Mouse (Mus musculus) right cerebral cortex, adult 18-20 months (tissue): ENCODE measurements at regions not wholly inside any gene's neighbourhood (a gene's known extent, or its start where the extent isn't known, plus 50 kb on each side); places are given as distances from the start of the nearest gene placed in this dataset.
A peak's percentile ranks its signal among the peaks of the same experiment; 100 is the strongest.
"Not testable (repeated sequence)": the region's sequence is repeated elsewhere in the genome, so short reads cannot be mapped to it uniquely, and the experiment has no call there.

Experiments used
- DNase-seq: peaks from one replicate; pipeline ENCODE4 v3.0.0; 2022; ENCODE audit warnings: mixed read lengths

DNA sequence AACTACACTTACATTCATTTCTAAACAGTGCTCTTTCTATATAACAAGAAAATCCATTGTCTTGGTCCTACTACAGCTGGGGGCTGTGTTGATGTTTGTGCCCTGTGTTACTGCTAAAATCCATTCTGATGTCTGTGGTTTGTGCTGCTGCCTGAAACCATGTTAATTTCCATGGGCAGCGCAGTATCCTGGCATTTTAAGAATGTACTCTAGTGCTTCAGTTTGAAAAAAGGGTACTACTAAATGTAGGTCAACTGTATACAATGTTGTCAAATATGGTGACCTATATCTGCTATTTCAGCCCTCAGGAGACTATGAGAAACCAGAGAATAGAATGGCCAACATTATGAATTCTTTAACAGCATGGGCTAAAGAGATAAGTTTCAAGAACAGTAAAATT lies 1052.2 kb downstream of the Hace1 start:
- DNase-seq: no peak

DNA sequence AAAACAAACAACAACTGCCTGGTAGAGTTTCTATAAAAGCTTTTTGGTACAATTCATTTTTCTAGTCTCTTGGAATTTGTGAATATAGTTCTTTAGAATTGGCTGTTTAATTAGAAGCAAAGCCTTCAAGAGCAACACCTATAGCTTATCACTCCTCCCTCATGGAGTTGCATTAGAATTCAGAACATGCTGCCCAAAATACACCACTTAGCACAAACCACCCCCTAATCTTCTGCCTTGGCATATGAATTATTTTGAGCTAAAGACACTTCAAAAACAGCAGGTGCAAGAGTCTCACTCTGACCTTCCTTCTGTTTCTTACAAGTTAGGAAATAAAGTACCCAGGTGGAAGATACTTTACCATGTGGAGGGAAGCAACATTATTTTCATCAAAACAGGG lies 1085.4 kb downstream of the Hace1 start:
- peak; percentile 9 for DNase-seq

DNA sequence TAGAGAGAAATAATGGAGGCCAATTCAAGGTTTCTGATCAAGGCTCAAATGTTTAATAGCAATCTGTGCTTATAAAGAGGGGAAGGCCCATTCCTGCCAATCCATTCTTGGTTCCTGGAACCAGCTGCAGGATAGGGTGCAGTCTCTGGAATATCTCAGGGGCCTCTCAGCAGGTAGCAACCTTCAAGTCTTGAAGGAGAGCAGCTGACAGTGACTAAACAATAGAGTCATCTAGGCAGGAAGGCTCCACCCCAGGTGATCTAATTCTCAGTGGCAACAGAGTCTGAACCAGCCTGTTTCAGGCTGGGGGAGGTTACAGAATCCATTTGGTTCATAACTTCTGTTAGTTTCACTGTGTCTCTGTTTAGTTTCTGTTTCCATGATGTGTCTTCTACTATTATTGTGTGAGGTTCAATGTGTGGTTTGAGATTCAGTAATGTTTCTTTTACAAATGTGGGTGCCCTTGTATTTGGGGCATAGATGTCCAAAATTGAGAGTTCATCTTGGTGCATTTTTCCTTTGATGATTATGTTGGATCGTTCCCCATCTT lies 1112.3 kb downstream of the Hace1 start:
- DNase-seq: not testable (repeated sequence)

DNA sequence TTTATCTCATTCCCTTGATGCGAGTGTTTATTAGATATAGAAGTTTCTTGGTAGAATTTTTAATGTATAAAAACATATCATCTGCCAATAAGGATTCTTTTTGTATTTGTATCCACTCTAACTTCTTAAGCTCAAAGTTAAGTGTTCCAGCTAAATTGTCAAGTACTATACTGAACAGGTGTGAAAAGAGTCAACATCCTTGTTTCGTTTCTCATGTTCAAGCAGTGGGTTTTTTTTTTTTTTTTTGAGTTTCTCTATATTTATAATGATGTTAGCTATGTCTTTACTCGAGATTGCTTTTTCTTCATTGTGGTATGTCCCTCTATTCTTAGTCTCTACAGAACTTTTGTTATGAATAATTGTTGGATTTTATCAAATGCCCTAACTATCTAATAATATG lies 1115.0 kb downstream of the Hace1 start:
- DNase-seq: no peak

DNA sequence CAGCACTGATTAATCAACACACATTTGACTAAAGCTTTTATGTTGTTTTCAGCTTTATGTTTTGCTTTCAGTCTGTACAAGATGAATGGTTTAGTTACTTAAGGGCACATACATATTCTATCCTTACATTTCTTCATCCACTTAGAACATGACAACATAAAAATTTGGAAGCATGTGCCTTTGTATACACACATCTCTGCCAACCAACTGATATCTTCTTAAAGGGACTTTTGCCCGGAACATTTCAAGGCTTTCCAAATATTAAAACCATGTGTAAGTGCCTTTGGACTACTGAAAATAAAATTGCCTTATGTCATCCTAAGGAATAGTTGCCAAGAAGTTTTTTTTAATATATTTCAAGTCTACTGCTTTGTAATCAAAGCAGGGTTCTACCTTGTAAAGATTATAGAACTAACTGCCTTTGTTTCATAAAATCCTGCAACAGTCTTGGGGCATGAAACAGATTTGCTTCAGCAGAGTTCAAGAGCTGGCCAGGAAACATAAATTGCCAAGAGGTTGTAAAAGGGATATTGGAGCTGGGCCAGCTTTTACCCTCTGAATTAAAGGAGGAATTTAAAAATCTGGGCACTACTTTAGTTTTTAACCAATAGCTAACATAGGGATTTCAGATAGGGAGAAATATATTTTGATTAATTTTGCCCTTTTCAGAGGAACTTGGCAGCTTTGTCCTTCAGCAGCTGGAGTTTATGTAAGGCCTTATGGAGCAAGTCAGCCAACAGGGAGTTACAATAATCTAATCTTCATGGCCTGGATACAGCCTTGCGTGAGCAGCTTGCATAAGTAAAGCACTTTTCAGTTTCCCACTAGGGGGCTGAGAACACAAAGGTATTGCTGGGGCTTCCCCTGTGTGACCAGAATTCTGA lies 1120.0 kb downstream of the Hace1 start:
- no peak for DNase-seq

DNA sequence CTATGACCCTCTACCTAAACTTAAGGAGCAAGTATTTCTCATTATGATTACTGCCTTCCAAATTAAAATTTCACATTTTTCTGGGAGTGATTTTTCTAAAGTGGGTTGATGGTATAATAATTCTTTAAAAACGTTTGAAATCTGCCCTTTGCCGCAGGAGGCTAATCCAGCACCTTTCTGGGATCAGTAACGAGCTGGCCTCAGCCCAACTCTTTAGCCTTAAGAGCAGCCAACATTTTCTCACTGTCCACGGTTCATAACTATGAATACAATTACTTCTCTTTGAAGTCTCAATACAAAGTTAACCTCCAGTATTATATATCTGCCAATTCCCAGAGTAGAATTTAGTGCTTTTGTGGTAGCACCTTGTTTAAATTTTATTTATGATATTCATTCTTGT lies 1123.6 kb downstream of the Hace1 start:
- DNase-seq: no peak

DNA sequence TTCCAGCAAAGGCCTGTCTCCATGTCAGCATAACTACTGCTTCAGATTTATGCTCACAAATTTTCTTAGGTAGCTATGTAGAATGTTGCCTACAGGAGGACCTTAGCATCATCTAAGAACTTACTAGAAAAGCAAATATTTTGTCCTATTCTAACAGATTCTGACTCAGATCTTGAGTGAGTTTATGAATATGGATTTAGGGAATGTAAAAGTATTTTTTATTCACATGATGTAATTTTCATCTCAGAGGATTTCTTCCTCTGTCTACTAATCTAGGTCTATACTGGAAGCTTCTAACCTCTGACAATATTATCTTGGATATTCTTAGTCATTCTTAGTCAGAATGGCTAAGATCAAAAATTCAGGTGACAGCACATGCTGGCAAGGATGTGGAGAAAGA lies 1130.4 kb downstream of the Hace1 start:
- DNase-seq: not testable (repeated sequence)

DNA sequence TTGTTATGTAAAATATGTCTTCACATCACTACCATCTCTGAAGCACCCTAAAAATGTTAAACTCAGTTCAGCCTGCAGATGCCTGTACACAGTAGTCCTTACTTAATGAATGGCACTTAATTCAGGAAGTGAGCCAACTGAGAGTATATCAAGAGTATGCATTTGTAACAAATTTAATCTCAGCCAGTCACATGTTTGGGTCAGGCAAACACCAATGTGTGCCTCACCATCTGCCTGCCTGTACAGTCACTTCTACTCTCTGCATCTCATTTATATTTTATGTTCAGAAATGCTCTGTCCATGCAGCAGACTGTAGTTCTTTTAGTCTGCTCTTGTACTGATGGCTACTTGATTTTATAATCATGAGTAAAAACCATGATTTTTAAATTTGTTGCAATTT lies 1135.1 kb downstream of the Hace1 start:
- DNase-seq: no peak

DNA sequence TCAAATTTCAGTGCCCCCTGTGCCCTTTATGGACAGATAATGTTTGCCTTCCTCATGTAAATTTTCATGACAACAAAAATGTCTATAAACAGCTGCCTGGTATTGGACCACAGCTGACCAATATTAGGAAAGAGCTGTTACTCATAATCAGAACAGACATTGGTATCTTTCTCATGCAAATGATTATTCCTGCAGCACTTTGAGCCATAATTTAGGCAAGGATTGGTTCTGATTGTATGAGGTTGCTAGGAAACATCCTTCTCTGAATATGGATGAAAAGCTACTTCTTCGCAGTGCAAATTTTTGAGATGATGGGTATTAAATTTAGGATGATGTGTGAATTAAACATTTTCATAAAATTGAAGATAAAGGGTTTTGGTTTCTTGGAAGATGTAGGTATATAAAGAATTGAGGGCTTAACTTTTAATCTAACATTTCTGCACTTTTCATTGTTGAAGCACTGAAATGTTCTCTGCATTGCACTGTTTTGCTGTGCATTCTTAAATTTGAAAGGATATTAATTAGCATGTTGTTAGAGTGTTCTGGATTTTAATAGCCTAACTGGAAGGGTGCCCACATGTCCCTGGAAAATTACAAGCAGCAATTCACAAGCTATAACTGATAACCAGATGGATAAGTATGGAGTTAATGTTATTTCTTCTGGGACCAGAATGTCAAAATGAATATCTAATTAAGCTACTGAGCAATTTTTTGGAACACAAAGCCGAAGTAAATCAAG lies 1140.9 kb downstream of the Hace1 start:
- no peak for DNase-seq

DNA sequence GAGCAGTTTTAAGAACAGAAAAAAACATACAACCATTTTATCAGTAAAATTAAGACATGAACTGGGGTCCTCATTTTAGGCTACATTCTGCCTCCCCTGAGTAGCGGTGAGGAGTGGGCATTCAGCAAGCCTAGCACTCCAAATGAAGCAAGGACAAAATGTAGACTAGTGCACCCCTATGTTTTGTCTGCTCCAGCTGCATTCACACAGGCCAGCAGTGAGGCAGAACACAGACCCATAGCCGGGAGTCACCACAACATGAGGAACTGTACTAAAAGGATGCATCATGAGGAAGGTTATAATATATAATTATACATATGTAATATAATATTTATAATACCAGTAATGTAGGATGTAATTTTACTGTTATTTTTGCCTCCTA lies 1141.5 kb downstream of the Hace1 start:
- no peak for DNase-seq

DNA sequence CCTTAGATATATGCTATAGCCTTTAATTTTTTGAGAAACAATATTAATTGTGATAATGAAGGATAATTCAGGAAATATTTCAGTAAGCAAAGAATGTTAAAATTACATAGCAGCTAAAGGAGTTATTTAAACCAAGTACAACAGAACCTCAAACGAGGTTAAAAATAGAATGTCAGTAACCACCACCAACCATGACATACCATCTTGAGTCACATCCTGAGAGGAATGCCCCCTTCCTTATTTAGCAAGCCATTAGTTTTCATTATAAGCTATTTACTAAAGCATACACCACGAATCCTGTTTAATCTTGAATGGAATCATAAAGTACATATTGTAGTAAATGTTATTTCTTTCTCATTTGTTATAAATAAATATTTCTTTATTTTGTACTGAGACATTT lies 1146.0 kb downstream of the Hace1 start:
- no peak for DNase-seq

DNA sequence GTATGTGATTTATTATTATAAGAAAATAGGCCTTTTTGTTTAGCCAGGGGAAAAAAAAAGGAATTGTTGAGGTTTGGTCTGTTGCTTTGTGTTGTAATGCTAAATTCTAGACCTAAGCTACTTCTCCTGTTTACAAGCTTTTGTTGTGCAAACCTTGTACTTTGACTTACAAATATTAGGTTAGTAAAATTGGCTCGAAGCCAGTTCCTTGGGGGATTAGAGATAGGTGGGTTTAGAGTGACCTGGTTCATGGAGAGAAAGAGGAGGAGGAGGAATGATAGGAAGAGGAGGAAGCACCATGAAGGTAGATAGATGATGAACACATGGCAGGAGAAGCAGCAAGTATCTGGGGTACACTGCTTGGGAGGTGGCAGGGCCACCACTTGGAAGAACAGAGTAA lies 1153.0 kb downstream of the Hace1 start:
- no peak for DNase-seq

DNA sequence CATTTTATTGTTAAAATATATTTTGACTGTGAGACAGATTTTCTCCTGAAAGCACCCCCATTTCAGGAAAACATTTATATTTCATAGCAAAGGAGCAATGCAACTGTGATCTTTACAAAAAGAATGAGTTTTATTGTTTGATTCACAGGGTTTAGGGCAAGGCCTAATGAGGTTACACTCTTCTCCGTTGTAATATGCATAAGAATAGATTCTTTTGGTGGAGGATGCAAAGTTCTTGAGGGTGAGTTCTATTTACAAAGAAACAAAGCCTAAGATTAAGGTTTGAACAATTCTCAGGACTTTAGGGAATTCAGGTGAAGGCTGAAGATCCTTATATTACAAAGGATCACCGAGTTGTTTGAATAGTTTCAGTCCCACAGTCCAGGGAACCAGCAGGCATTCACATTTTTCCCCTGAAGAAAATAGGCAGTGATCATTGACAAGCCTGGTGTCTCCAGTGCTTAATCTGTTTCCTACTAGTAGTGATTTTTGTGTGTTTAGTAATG lies 1156.2 kb downstream of the Hace1 start:
- no peak for DNase-seq

DNA sequence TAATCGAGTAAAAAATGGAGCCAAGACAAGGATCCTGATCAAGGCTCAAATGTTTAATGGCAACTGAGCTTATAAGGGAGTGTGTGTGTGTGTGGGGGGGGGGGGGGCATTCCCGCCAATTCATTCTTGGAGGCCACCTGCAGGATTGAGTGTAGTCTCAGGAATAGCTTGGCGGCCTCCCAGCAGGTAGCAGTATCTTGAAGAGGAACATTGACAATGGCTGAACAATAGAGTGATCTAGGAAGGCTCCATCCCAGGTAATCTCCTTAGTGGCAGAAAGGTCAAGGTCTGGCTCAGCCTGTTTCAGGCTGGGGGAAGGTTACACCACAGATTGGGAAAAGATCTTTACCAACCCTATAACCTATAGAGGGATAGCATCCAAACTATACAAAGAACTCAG lies 1163.5 kb downstream of the Hace1 start:
- no peak for DNase-seq

DNA sequence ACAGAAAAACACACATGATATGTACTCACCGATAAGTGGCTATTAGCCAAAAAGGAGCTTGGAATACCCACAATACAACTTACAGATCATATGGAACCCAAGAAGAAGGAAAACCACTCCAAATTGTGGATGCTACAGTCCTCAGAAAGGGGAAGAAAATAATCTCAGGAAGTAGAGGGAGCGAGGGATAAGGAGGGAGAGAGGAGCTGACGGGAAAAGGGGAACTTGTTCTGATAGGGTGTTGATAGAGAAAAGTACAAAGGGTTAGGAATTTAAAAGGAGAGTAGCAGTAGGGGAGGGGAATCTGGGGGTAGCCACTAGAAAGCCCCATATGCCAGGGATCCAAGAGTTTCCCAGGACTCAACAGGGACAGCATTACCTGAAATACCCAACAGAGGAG lies 1164.5 kb downstream of the Hace1 start:
- DNase-seq: no peak

DNA sequence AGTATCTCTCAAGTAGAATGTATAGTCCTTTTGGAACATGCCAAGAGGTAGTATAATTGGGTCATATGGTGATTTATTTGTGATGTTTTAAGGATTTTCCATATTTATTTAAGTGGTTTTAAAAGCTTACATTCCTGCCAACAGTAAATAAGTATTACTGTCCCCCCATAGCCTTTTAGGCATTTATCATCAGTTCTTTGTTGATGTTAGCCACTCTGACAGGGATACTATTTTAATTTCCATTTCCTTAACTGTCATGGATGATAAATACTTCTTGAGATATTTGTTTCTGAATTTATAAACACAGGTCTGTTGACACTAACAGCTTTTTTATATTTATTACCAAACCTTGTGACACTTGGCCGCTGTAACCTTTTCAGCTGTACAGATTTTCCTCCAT lies 1183.3 kb downstream of the Hace1 start:
- no peak for DNase-seq

DNA sequence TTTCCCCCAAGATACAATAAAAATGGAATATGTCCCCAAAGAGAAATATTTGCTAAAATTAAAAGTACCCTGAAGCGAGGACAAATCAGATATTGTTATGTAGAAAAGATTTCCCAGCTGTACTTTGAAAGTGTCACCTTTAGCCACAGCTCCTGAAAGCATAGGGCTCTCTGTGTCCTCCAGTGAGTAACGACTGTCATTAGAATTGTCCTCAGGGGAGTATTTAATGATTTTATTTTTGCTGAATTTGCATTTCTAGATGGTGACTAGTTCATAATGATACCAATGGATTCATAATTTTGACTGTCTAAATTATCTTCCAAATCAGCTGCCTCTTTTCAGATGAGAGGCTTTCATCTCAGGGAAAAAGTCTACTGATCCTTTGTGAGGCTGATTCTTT lies 1201.1 kb downstream of the Hace1 start:
- no peak for DNase-seq

DNA sequence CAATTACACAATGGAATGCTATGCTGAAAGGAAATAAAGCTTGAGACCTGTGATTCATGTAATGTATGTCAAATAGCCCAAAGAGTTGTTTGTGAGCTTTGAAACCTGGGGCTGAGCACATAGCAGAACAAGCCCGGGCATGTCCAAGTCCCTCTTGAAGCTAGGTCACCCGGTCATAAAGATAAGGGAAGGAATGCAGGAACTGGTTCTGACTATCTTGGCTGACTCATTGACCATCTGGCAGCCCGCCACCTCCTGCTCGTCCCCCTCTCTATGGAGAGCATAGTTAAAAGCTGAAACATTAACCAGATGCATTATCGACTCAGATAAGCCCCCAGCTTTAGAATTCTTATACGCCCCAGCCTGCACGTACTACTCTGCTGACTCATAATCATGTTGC lies 1208.1 kb downstream of the Hace1 start:
- DNase-seq: not testable (repeated sequence)

DNA sequence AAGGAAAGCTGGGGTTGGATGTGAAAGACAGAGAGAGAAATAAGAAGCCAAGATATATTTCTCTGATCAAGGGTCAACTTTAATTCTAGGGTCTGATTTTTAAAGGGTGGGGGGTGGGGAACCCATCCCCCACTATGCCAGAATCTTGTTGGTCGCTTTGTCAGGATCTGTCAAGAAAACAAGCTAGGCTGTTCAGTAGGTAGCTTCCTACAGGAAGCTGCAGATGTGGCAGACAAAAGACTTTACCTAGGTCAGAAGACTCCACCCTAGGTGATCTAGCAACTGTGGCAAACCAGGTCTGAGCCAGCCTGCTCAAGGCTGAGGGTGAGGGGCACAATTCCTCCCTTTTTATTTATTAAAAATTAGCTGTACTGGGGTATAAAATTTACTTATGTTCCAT lies 1236.6 kb downstream of the Hace1 start:
- no peak for DNase-seq

DNA sequence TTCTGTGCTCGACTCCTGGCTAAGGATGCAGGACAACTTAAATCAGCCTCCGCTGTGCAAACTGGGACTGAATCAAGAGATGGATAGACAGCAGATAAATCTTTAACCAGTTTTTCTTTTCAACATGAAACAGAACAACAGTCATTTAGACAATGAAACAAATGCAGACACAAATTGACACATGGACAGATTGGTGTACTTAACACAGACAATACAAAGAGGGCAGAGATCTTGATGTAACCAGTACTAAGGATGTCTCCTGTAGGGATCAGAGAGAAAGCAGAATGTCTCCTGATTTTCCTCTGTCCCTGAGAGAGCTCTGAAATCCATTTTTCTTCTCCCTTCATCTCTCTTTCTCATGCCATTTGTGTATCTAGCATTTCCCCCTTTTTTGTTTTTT lies 1241.5 kb downstream of the Hace1 start:
- DNase-seq: no peak

DNA sequence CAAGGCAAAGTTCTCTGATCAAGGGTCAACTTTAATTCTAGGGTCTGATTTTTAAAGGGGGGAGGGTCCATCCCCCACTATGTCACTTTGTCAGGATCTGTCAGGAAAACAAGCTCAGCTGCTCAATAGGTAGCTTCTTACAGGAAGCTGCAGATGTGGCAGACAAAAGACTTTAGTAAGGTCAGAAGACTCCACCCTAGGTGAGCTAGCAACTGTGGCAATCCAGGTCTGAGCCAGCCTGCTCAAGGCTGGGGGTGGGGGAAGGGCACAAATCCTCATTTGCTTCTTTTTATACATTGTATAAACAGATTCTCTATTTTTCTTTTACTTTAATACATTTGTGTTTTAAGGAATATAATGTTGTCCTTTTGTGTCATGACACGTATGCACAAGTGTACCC lies 1242.3 kb downstream of the Hace1 start:
- DNase-seq: no peak

DNA sequence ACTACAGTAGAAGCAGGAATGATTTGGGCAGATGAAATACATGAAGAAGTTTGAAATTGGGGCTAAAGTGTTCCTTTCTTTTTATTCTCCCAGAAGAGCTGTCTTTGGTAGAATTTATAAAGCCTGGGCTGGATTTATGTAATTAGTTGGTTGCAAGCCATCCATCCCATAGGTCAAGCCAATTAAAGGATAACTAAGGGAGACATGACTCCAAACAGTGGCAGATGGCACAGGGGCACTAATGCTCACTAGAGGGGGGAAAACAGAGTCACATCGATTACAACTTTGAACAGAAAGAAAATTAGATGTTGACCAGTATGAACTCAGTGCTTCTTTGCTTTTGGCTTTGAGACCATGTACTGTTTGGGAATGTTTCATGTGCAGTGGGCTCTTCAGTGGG lies 1246.2 kb downstream of the Hace1 start:
- DNase-seq: no peak

DNA sequence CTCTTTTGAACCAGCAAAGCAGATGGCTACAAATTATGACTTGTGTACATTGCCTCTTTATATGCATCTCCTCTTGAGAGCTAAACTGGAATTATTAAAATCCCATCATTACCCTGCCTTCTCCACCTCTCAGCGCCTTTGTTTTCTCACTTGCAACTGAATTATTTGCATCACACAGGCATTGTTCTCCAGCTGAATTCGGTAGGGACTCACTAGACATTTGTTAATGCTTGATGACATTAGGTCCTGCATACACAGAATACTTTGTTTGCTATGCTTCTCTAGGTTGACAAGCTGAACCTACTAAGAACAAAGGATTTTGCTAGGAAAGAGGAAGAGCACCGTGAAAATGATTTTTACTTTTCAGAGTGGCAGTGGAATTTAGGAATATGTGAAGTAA lies 1248.4 kb downstream of the Hace1 start:
- DNase-seq: no peak

DNA sequence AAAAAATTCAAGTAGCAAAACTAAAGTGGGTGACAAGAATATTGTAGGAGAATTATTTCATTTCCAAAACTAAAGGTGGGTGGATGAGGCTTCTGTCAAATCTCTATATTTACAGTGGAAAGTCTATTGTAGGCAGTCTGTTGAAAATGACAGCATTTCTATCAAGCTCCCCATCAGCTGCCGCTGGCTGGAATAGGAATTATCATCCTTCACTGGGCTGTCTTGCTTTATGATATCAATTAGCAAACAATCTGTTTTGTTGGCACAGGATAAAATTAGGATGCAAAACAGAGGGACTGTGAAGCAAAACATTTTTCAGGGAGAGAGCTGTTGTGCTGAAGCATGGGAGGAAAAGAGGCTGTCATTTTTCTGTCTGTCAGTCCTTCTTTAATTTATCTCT lies 1249.0 kb downstream of the Hace1 start:
- peak; percentile 9 for DNase-seq
